Mouse (Mus musculus): ENCODE measurements around the gene Nkapl.

DNA sequence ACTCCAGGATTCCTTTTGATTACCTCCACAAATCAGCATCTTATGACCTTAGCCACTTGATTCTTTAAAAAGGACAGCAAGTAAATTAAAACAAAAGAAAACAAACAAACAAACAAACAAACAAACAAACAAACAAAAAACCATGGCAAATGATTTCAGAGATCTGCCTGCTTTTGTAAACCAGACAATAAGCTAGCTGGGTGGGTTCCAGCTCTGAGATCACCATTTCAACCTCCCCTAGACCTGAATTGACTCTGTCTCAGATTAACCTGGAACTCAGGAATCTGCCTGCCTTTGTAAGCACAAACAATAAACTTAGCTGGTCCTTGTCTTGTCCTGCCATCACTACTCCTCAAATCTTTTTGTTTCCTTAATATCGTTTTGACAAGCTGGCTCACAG lies 18.6 kb upstream of the Nkapl start:
- TF ChIP-seq POLR2A (IDR thresholded peaks at IDR 0.05; ENCODE audit: insufficient read depth, low read depth, low read length) (no peak), CTCF (IDR thresholded peaks at IDR 0.05) (no peak)
